Mouse (Mus musculus): Measurements from ENCODE around the gene Spesp1. TPM values are rescaled to one million over a fixed set of nuclear protein-coding genes. Genes with fewer than 3 reads are reported as not detected.

The Spesp1 gene
- polyA plus RNA-seq (2015; fragmentation: Nextera tagmentation; extraction: Ambion mirVana) = not detected in 2 replicates

DNA sequence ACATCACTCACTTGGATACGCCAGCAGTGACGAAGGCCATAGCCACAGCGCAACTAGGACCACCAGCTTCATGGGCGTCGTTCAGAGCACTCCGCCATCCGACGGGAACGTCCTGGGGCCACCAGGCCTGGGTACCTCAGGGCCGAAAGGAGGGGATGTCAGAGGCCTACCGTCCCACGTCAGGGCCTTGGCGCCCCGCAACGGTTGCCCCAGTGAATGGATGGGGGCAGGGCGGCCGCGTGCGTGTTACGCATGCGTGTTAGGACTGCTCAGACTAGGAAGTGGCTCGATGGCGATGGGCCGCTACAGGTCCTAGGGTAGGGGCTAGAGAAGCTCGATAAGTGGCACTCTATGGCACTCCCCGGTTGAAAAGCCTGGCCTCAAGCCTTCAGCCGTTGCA, at the start of gene Spesp1:
TSS of gene Spesp1 (minus strand) at position 218 of the 400 bp plus-strand sequence.
- Histone ChIP-seq H3K4me3 (no peak within 1 kb of the TSS), H3K27me3 (0 out of 2 replicates have a peak, but pooled peaks cover 3% of the 10 kb centered on the region), H3K4me1 (no peaks in the 10 kb centered on the region), H3K36me3 (no peaks in the 10 kb centered on the region), H3K9me3 (no peaks in the 10 kb centered on the region), H3K4me2 (replicated peaks) (no peak within 1 kb of the TSS), H3K27ac (no peak within 1 kb of the TSS), H3K9ac (no peak within 1 kb of the TSS)
- WGBS = 84% methylated on average over 27 of the region's 27 CpGs
- no peak for ATAC-seq (ENCODE audit: low FRiP score, low read depth)

DNA sequence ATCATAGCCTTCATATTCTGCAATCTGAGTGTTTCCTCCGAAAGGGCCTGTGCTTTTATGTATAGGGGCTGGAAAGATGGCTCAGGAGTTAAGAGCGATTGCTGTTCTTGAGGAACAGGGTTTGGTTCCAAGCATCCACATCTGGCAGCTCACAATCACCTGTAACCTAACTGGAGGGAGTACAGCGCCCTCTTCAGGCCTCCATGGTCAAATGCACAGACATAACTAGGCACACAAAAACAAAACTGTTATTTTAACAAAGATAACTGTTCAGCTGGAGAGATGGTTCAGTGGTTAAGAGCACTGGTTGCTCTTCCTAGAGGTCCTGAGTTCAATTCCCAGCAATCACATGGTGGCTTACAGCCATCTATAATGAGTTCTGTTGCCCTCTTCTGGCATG, 44.0 kb upstream of the Spesp1 start:
- Histone ChIP-seq H3K9me3 (0 out of 2 replicates have a peak, but pooled peaks cover 4% of the 10 kb centered on the region), H3K4me1 (no peaks in the 10 kb centered on the region), H3K4me2 (replicated peaks) (no peak overlapping the region), H3K27me3 (no peaks in the 10 kb centered on the region), H3K4me3 (no peak overlapping the region), H3K27ac (no peak overlapping the region), H3K9ac (no peak overlapping the region), H3K36me3 (no peaks in the 10 kb centered on the region)
- WGBS = 68% methylated on average over 3 of the region's 3 CpGs
- no peak for ATAC-seq (ENCODE audit: low FRiP score, low read depth)

DNA sequence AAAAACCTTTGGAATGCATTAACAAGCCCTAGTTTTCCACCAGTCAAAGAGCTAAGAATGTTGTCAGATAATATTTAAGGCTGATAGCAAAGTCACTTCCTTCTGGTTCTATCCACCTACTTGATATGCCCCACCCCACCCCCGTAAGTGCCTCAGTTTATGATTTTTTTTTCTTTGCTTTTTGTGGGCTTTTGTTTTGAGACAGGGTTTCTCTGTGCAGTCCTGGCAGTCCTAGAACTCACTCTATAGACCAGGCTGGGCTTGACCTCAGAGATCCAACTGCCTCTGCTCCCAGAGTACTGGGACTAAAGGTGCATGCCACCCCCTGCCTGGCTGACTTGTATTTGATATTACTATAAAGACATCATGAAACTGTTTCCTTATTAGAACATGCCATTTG, 41.8 kb upstream of the Spesp1 start:
- Histone ChIP-seq H3K4me2 (replicated peaks) (no peak overlapping the region), H3K9ac (no peak overlapping the region), H3K27me3 (no peaks in the 10 kb centered on the region), H3K36me3 (no peaks in the 10 kb centered on the region), H3K4me3 (no peak overlapping the region), H3K4me1 (no peaks in the 10 kb centered on the region), H3K9me3 (no peaks in the 10 kb centered on the region), H3K27ac (no peak overlapping the region)
- WGBS = 90% methylated on average over 1 of the region's 1 CpGs
- ATAC-seq (ENCODE audit: low FRiP score, low read depth) = no peak

DNA sequence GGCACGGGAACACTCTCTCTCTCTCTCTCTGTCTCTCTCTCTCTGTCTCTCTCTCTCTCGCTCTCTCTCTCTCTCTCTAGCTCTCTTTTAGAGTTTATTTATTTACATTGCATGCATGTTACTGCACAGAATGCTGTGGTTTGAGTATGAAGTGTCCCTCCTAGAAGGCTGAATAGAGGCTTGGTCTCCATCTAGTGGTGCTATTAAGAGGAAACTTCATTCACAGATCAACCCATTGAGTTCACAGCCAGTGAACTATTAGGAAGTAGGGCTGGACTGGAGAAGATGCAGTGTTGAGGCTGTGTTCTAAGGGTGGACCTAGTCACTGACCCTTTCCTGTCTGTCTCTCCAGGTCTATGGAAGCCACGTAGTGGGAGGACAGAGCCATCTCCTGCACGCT, 36.7 kb upstream of the Spesp1 start:
- ATAC-seq (ENCODE audit: low FRiP score, low read depth) = no peak
- Histone ChIP-seq H3K36me3 (no peaks in the 10 kb centered on the region), H3K27me3 (no peaks in the 10 kb centered on the region), H3K27ac (no peak overlapping the region), H3K9me3 (no peaks in the 10 kb centered on the region), H3K4me2 (replicated peaks) (no peak overlapping the region), H3K9ac (no peak overlapping the region), H3K4me1 (no peaks in the 10 kb centered on the region), H3K4me3 (no peak overlapping the region)
- 84% methylated on average over 4 of the region's 4 CpGs for WGBS

DNA sequence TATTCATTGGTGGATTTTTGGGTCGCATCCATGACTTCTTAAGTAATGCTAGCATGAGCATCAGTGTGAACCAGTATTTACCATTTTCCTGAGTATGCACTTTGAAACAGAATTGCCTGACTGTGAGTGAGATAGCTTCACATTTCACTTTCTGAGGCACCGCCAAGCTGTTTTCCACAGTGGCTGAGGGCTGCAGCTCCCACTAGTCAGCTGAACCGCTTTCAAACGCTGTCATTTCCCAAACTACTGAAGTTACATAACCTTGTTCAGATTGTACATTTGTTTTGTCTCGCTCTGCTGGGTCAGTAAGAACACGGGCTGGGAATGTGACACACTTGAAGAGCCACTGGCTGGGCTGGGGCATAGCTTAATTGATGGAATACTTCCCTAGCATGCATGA, 33.5 kb upstream of the Spesp1 start:
- no peak for ATAC-seq (ENCODE audit: low FRiP score, low read depth)
- Histone ChIP-seq H3K27me3 (no peaks in the 10 kb centered on the region), H3K36me3 (no peaks in the 10 kb centered on the region), H3K9ac (no peak overlapping the region), H3K9me3 (no peaks in the 10 kb centered on the region), H3K4me3 (no peak overlapping the region), H3K4me1 (no peaks in the 10 kb centered on the region), H3K27ac (no peak overlapping the region), H3K4me2 (replicated peaks) (no peak overlapping the region)
- 92% methylated on average over 6 of the region's 6 CpGs for whole genome bisulfite sequencing

DNA sequence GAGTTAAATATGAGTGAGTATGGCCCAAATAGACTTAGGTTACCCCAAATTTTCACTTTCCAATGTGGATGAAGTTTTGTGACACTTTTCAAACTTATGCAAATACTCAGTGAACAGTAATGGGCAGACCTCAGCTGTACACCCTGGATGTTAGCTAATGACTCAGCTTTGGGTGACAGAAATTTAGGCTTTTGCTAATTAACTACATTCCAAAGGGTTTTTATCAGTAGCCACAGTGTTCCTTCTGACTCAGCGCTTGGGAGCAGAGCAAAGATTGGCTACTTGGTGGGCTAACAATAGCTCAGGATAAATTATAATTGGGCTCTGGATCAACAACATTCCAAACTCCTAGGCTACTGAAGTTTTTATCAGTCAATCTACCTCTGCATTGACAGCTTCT, 14.9 kb upstream of the Spesp1 start:
- WGBS = 84% methylated on average over 1 of the region's 1 CpGs
- Histone ChIP-seq H3K9me3 (no peaks in the 10 kb centered on the region), H3K36me3 (no peaks in the 10 kb centered on the region), H3K9ac (no peak overlapping the region), H3K27ac (no peak overlapping the region), H3K27me3 (no peaks in the 10 kb centered on the region), H3K4me3 (no peak overlapping the region), H3K4me2 (replicated peaks) (no peak overlapping the region), H3K4me1 (no peaks in the 10 kb centered on the region)
- no peak for ATAC-seq (ENCODE audit: low FRiP score, low read depth)

DNA sequence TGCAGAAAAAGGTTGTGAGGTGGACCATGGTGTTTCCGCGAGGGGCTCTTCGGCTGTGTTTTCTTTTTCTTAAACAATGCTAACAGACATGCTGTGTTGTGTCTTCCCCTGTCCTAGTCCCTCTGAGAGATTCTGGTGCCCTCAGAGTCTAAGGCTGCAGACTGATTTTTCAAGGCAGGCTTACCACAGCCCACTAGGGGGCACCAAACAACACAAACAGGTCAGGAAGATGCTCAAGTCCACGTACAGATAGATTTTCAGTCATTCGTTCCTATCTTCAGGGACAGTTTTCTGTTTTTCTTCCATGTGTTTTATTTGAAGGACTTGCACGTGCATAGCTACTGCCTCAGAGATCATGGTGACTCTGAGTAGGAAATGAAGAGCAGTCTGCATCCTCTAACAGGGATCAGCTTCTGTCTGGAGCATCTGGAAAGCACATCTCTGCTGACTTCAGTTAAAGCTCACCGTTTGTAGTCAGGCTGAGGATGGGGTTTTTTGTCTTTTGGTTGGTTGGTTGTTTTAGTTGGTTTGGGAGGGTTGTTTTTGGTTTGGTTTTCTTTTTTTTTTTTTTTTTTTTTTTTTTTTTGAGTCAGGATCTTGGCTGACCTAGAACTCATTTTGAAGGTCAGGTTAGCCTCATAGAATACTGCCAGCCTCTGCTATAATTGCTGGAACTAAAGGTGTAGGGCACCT, 13.1 kb upstream of the Spesp1 start:
- no peak for ATAC-seq (ENCODE audit: low FRiP score, low read depth)
- 31% methylated on average over 7 of the region's 7 CpGs for WGBS
- Histone ChIP-seq H3K4me3 (no peak overlapping the region), H3K9me3 (no peaks in the 10 kb centered on the region), H3K9ac (no peak overlapping the region), H3K27ac (no peak overlapping the region), H3K4me2 (replicated peaks) (no peak overlapping the region), H3K27me3 (peaks cover 3% of the 10 kb centered on the region; the same call in 1 of the 2 replicates), H3K4me1 (no peaks in the 10 kb centered on the region), H3K36me3 (no peaks in the 10 kb centered on the region)

DNA sequence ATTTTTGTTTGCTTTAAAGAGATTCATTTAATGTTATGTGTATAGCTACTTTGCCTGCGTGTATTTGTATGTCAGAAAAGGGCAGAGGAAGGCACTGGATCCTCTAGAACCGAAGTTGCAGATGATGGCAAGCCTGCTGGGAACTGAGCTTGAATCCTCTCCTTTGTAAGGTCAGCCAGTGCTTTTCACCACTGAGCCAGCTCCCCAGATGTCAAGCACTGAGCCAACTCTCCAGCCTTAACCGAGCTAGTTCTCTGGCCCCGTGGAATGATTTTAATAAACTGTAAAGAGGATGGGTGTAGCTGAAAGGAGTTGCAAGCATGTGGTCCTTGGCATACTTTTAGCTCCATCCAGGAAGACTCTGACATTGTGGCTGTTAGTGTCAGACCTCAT, 5.6 kb upstream of the Spesp1 start:
- Histone ChIP-seq H3K9ac (no peak overlapping the region), H3K4me3 (no peak overlapping the region), H3K4me2 (replicated peaks) (no peak overlapping the region), H3K27ac (no peak overlapping the region), H3K9me3 (no peaks in the 10 kb centered on the region), H3K36me3 (no peaks in the 10 kb centered on the region), H3K4me1 (no peaks in the 10 kb centered on the region), H3K27me3 (peaks cover 6% of the 10 kb centered on the region; the same call in 1 of the 2 replicates)
- no peak for ATAC-seq (ENCODE audit: low FRiP score, low read depth)
- 74% methylated on average over 4 of the region's 4 CpGs for WGBS

DNA sequence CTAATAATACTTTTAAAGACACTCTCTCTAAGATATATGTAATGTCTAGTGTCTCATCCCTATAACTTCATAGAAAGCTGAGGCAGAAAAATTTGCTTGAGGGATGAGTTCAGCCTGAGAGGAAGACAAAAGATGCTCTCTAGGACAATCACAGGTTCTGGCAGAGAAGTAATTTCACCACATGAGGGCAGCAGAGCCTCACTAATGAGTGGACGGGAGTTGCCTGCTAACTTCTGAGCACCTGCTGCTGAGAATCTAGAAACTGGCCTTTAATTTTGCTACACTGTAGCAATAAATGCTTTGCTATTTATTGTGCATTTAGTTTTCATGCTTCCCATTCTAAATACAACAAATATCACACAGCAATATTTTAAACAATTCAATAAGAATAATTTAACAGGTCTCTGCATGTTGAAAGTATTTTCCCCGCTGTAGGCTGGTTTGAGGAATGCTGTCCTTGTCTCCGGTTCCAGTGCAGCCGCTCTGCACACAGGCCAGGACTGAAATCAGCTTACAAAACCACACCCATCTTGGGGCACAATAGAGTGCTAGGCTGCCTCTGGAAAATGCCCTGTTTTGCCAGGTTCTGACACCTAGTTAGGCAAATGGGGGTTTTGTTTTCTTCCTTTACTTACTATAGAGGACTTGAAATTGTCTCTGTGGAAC, 5.1 kb upstream of the Spesp1 start:
- whole genome bisulfite sequencing = 44% methylated on average over 4 of the region's 4 CpGs
- Histone ChIP-seq H3K36me3 (no peaks in the 10 kb centered on the region), H3K9ac (no peak overlapping the region), H3K4me2 (replicated peaks) (no peak overlapping the region), H3K27me3 (peaks cover 6% of the 10 kb centered on the region; the same call in 1 of the 2 replicates), H3K9me3 (no peaks in the 10 kb centered on the region), H3K27ac (no peak overlapping the region), H3K4me1 (no peaks in the 10 kb centered on the region), H3K4me3 (no peak overlapping the region)
- no peak; the same call in 1 of the 2 replicates for ATAC-seq (ENCODE audit: low FRiP score, low read depth)

DNA sequence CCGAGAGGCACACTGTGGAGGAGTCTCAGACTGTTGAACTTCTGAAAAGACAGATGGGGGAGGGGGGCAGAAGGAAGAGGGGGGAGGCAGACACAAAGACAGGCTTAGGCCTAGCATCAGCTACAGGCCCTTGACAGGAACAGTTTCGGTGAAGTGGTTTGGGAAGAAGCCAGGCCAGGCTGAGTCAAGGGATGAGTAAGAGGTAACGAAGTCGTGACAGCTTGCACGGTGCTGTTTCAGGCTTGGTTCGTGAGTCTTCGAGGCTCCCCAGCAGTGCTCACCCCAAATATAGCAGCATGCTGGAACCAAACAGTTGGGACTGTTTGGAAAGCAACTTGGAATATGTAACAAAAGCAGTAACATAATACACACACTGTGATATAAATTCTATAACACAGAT, 2.3 kb upstream of the Spesp1 start:
- Histone ChIP-seq H3K9ac (no peak overlapping the region), H3K27me3 (0 out of 2 replicates have a peak, but pooled peaks cover 3% of the 10 kb centered on the region), H3K4me2 (replicated peaks) (no peak overlapping the region), H3K4me3 (no peak overlapping the region), H3K27ac (no peak overlapping the region), H3K36me3 (no peaks in the 10 kb centered on the region), H3K9me3 (no peaks in the 10 kb centered on the region), H3K4me1 (no peaks in the 10 kb centered on the region)
- WGBS = 79% methylated on average over 7 of the region's 7 CpGs
- no peak for ATAC-seq (ENCODE audit: low FRiP score, low read depth)

DNA sequence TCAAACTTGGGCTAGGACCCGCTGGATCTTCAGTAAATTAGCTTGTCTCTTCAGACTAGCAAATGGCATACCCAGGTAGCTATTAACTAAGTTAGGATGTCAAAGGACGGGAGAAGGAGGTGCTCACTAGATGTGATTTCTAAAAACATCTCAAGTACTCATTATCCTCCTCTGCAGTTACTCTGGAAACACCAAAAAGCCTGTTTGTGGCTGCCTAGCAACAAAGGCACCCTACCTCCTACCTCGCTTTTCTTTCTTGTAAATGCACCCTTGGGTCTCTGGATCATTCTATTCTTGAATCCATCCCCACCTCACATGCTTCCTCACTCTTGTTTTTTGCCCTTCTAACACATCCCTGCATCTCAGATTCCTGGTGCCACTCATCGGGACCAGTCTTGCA, 5.1 kb downstream of the Spesp1 start:
- no peaks in the 10 kb centered on the region for H3K9me3 ChIP-seq
- WGBS = 74% methylated on average over 4 of the region's 4 CpGs
- no peaks in the 10 kb centered on the region for H3K27me3 ChIP-seq
- H3K4me3 ChIP-seq = no peak overlapping the region
- no peak overlapping the region for H3K4me2 ChIP-seq (replicated peaks)
- no peaks in the 10 kb centered on the region for H3K4me1 ChIP-seq
- ATAC-seq (ENCODE audit: low FRiP score, low read depth) = no peak
- no peaks in the 10 kb centered on the region for H3K36me3 ChIP-seq
- H3K9ac ChIP-seq = no peak overlapping the region
- no peak overlapping the region for H3K27ac ChIP-seq

DNA sequence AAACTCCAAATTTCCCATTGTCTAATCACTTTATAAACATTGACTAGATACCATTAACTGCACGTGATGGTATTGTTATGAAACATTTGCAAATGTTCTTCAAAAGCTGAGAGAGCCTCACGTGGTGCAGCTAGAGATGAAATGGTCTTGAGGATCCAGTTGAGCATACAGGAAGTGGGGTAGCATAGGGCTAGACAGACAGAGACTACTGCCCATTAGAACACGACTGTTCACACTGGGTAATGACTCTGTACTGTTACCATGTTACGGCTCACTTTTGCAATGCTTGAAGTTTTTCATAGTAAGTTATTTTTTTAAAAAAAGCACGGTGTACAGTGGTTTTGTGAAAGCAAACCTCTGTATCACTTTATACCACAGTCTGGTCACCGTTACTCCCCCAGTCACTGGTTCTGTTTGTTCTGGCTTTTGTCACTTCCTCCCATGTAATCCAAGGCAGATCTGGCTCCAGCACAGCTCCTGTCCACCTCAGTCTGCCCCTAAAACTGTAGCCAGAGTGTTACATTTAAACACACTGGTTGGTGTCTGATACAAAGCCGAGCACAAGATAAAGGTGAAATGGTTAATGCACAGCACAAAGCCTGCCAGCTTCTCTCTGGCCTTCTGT, 11.1 kb downstream of the Spesp1 start:
- ATAC-seq (ENCODE audit: low FRiP score, low read depth) = no peak
- no peak overlapping the region for H3K9ac ChIP-seq
- WGBS = 47% methylated on average over 7 of the region's 7 CpGs
- H3K4me2 ChIP-seq (replicated peaks) = no peak overlapping the region
- H3K4me3 ChIP-seq = no peak overlapping the region
- peaks cover 4% of the 10 kb centered on the region; the same call in 1 of the 2 replicates for H3K4me1 ChIP-seq
- no peaks in the 10 kb centered on the region for H3K27me3 ChIP-seq
- H3K27ac ChIP-seq = no peak overlapping the region
- no peaks in the 10 kb centered on the region for H3K9me3 ChIP-seq
- no peaks in the 10 kb centered on the region for H3K36me3 ChIP-seq

Data from limb, embryonic 13.5 days (tissue).